Mouse (Mus musculus): ENCODE measurements at regions not wholly inside any gene's neighbourhood (a gene's known extent, or its start where the extent isn't known, plus 50 kb on each side); places are given as distances from the start of the nearest gene placed in this dataset.
A peak's percentile ranks its signal among the peaks of the same experiment; 100 is the strongest.

- Histone ChIP-seq H3K9me3 (ENCODE audit: control insufficient read depth, low read length) (no peaks in the 10 kb centered on the region), H3K27me3 (ENCODE audit: control insufficient read depth, insufficient read depth, low read length) (no peaks in the 10 kb centered on the region), H3K4me2 (ENCODE audit: low read depth, low read length) (no peak overlapping the region), H3K36me3 (ENCODE audit: control insufficient read depth, insufficient read depth, low read length) (no peaks in the 10 kb centered on the region), H3K4me1 (ENCODE audit: control insufficient read depth, insufficient read depth, low read length) (no peaks in the 10 kb centered on the region), H3K9ac (replicated peaks; ENCODE audit: low read depth, low read length) (no peak overlapping the region), H3K27ac (ENCODE audit: low read depth, low read length) (no peak overlapping the region), H3K4me3 (ENCODE audit: low read depth, low read length) (no peak overlapping the region)
- WGBS, result 21% methylated on average over 10 of the region's 10 CpGs
- ATAC-seq (ENCODE audit: low read depth), result no peak
Observed at GRCm38 (mm10) chr15:26953818-26954385, 58.5 kb upstream of the Fbxl7 start.

- H3K4me1 ChIP-seq (ENCODE audit: control insufficient read depth, insufficient read depth, low read length), result no peaks in the 10 kb centered on the region
- no peak overlapping the region for H3K9ac ChIP-seq (replicated peaks; ENCODE audit: low read depth, low read length)
- no peaks in the 10 kb centered on the region for H3K36me3 ChIP-seq (ENCODE audit: control insufficient read depth, insufficient read depth, low read length)
- no peak for ATAC-seq (ENCODE audit: low read depth)
- WGBS, result 99% methylated on average over 2 of the region's 2 CpGs
- H3K27me3 ChIP-seq (ENCODE audit: control insufficient read depth, insufficient read depth, low read length), result no peaks in the 10 kb centered on the region
- H3K4me2 ChIP-seq (ENCODE audit: low read depth, low read length), result no peak overlapping the region
- H3K9me3 ChIP-seq (ENCODE audit: control insufficient read depth, low read length), result no peaks in the 10 kb centered on the region
- no peak overlapping the region for H3K27ac ChIP-seq (ENCODE audit: low read depth, low read length)
- no peak overlapping the region for H3K4me3 ChIP-seq (ENCODE audit: low read depth, low read length)
Observed at GRCm38 (mm10) chr15:26958980-26959379, 63.6 kb upstream of the Fbxl7 start.

- no peak overlapping the region for H3K27ac ChIP-seq (ENCODE audit: low read depth, low read length)
- H3K36me3 ChIP-seq (ENCODE audit: control insufficient read depth, insufficient read depth, low read length), result no peaks in the 10 kb centered on the region
- H3K4me1 ChIP-seq (ENCODE audit: control insufficient read depth, insufficient read depth, low read length), result no peaks in the 10 kb centered on the region
- H3K4me2 ChIP-seq (ENCODE audit: low read depth, low read length), result no peak overlapping the region
- 38% methylated on average over 5 of the region's 5 CpGs for WGBS
- H3K27me3 ChIP-seq (ENCODE audit: control insufficient read depth, insufficient read depth, low read length), result no peaks in the 10 kb centered on the region
- H3K9ac ChIP-seq (replicated peaks; ENCODE audit: low read depth, low read length), result no peak overlapping the region
- no peak overlapping the region for H3K4me3 ChIP-seq (ENCODE audit: low read depth, low read length)
- no peaks in the 10 kb centered on the region for H3K9me3 ChIP-seq (ENCODE audit: control insufficient read depth, low read length)
- ATAC-seq (ENCODE audit: low read depth), result peak; percentile 74; the same call in 1 of the 2 replicates
Observed at GRCm38 (mm10) chr15:26968392-26969025, 73.1 kb upstream of the Fbxl7 start.

- H3K27ac ChIP-seq (ENCODE audit: low read depth, low read length), result no peak overlapping the region
- 55% methylated on average over 1 of the region's 1 CpGs for WGBS
Observed at GRCm38 (mm10) chr15:26970770-26971169, 75.4 kb upstream of the Fbxl7 start.

GRCm38 (mm10) chr15:26993054-26993453 is 97.7 kb upstream of the Fbxl7 start:
- H3K36me3 ChIP-seq (ENCODE audit: control insufficient read depth, insufficient read depth, low read length), result no peaks in the 10 kb centered on the region
- no peak overlapping the region for H3K4me2 ChIP-seq (ENCODE audit: low read depth, low read length)
- WGBS, result 69% methylated on average over 1 of the region's 1 CpGs
- H3K4me3 ChIP-seq (ENCODE audit: low read depth, low read length), result no peak overlapping the region
- no peak overlapping the region for H3K9ac ChIP-seq (replicated peaks; ENCODE audit: low read depth, low read length)
- no peaks in the 10 kb centered on the region for H3K9me3 ChIP-seq (ENCODE audit: control insufficient read depth, low read length)
- ATAC-seq (ENCODE audit: low read depth), result no peak
- H3K4me1 ChIP-seq (ENCODE audit: control insufficient read depth, insufficient read depth, low read length), result no peaks in the 10 kb centered on the region
- no peaks in the 10 kb centered on the region for H3K27me3 ChIP-seq (ENCODE audit: control insufficient read depth, insufficient read depth, low read length)
- H3K27ac ChIP-seq (ENCODE audit: low read depth, low read length), result no peak overlapping the region

More at GRCm38 (mm10) chr15:26970770-26971169, 75.4 kb upstream of the Fbxl7 start:
- H3K9ac ChIP-seq (replicated peaks; ENCODE audit: low read depth, low read length), result no peak overlapping the region
- no peaks in the 10 kb centered on the region for H3K4me1 ChIP-seq (ENCODE audit: control insufficient read depth, insufficient read depth, low read length)
- H3K9me3 ChIP-seq (ENCODE audit: control insufficient read depth, low read length), result no peaks in the 10 kb centered on the region
- no peaks in the 10 kb centered on the region for H3K36me3 ChIP-seq (ENCODE audit: control insufficient read depth, insufficient read depth, low read length)
- H3K27me3 ChIP-seq (ENCODE audit: control insufficient read depth, insufficient read depth, low read length), result no peaks in the 10 kb centered on the region
- H3K4me2 ChIP-seq (ENCODE audit: low read depth, low read length), result no peak overlapping the region
- ATAC-seq (ENCODE audit: low read depth), result no peak
- no peak overlapping the region for H3K4me3 ChIP-seq (ENCODE audit: low read depth, low read length)

- no peak for ATAC-seq (ENCODE audit: low read depth)
- 82% methylated on average over 4 of the region's 4 CpGs for WGBS
Observed at GRCm38 (mm10) chr15:27009069-27009468, 113.7 kb upstream of the Fbxl7 start.

GRCm38 (mm10) chr15:27013906-27014658 is 118.7 kb upstream of the Fbxl7 start:
- Histone ChIP-seq H3K4me1 (ENCODE audit: control insufficient read depth, insufficient read depth, low read length) (0 out of 2 replicates have a peak, but pooled peaks cover 4% of the 10 kb centered on the region), H3K27ac (ENCODE audit: low read depth, low read length) (peak overlapping the region; percentile 28; the same call in 1 of the 2 replicates), H3K9me3 (ENCODE audit: control insufficient read depth, low read length) (no peaks in the 10 kb centered on the region), H3K36me3 (ENCODE audit: control insufficient read depth, insufficient read depth, low read length) (no peaks in the 10 kb centered on the region), H3K27me3 (ENCODE audit: control insufficient read depth, insufficient read depth, low read length) (no peaks in the 10 kb centered on the region), H3K4me3 (ENCODE audit: low read depth, low read length) (no peak overlapping the region), H3K9ac (replicated peaks; ENCODE audit: low read depth, low read length) (no peak overlapping the region), H3K4me2 (ENCODE audit: low read depth, low read length) (no peak overlapping the region)
- ATAC-seq (ENCODE audit: low read depth), result peak; percentile 88
- WGBS, result 11% methylated on average over 4 of the region's 4 CpGs

More at GRCm38 (mm10) chr15:27009069-27009468, 113.7 kb upstream of the Fbxl7 start:
- Histone ChIP-seq H3K4me1 (ENCODE audit: control insufficient read depth, insufficient read depth, low read length) (0 out of 2 replicates have a peak, but pooled peaks cover 2% of the 10 kb centered on the region), H3K27me3 (ENCODE audit: control insufficient read depth, insufficient read depth, low read length) (no peaks in the 10 kb centered on the region), H3K36me3 (ENCODE audit: control insufficient read depth, insufficient read depth, low read length) (no peaks in the 10 kb centered on the region), H3K27ac (ENCODE audit: low read depth, low read length) (no peak overlapping the region), H3K9me3 (ENCODE audit: control insufficient read depth, low read length) (no peaks in the 10 kb centered on the region), H3K4me2 (ENCODE audit: low read depth, low read length) (no peak overlapping the region), H3K4me3 (ENCODE audit: low read depth, low read length) (no peak overlapping the region), H3K9ac (replicated peaks; ENCODE audit: low read depth, low read length) (no peak overlapping the region)

- 5% methylated on average over 1 of the region's 1 CpGs for WGBS
- Histone ChIP-seq H3K4me3 (ENCODE audit: low read depth, low read length) (no peak overlapping the region), H3K4me2 (ENCODE audit: low read depth, low read length) (no peak overlapping the region), H3K9ac (replicated peaks; ENCODE audit: low read depth, low read length) (no peak overlapping the region), H3K27ac (ENCODE audit: low read depth, low read length) (no peak overlapping the region), H3K36me3 (ENCODE audit: control insufficient read depth, insufficient read depth, low read length) (no peaks in the 10 kb centered on the region), H3K4me1 (ENCODE audit: control insufficient read depth, insufficient read depth, low read length) (0 out of 2 replicates have a peak, but pooled peaks cover 4% of the 10 kb centered on the region), H3K9me3 (ENCODE audit: control insufficient read depth, low read length) (no peaks in the 10 kb centered on the region), H3K27me3 (ENCODE audit: control insufficient read depth, insufficient read depth, low read length) (no peaks in the 10 kb centered on the region)
- ATAC-seq (ENCODE audit: low read depth), result no peak
Observed at GRCm38 (mm10) chr15:27014659-27014974, 119.2 kb upstream of the Fbxl7 start.

GRCm38 (mm10) chr15:27020471-27020870 is 125.1 kb upstream of the Fbxl7 start:
- H3K36me3 ChIP-seq (ENCODE audit: control insufficient read depth, insufficient read depth, low read length), result no peaks in the 10 kb centered on the region
- WGBS, result 78% methylated on average over 5 of the region's 5 CpGs
- H3K9me3 ChIP-seq (ENCODE audit: control insufficient read depth, low read length), result no peaks in the 10 kb centered on the region
- no peak overlapping the region for H3K4me3 ChIP-seq (ENCODE audit: low read depth, low read length)
- no peaks in the 10 kb centered on the region for H3K27me3 ChIP-seq (ENCODE audit: control insufficient read depth, insufficient read depth, low read length)
- ATAC-seq (ENCODE audit: low read depth), result no peak
- H3K4me2 ChIP-seq (ENCODE audit: low read depth, low read length), result no peak overlapping the region
- no peaks in the 10 kb centered on the region for H3K4me1 ChIP-seq (ENCODE audit: control insufficient read depth, insufficient read depth, low read length)
- no peak overlapping the region for H3K27ac ChIP-seq (ENCODE audit: low read depth, low read length)
- H3K9ac ChIP-seq (replicated peaks; ENCODE audit: low read depth, low read length), result no peak overlapping the region

Measured in neural tube, embryonic 14.5 days (tissue).